Mouse (Mus musculus): Measurements from ENCODE around the gene Derl2. TPM values are rescaled to one million over a fixed set of nuclear protein-coding genes. Genes with fewer than 3 reads are reported as not detected.

Gene Derl2
- 35.2 and 40.9 TPM in 2 replicates for polyA plus RNA-seq (2016; fragmentation: Nextera tagmentation; extraction: Ambion mirVana)

GRCm38 (mm10) chr11:71019201-71020068, at the start of gene Derl2, which contains the start of gene Mis12:
Gene Derl2 (minus strand): TSS chr11:71019841.
Gene Mis12 (plus strand): TSS chr11:71019611.
- H3K4me1 ChIP-seq (replicated peaks) = peaks cover 24% of the 10 kb centered on the region
- H3K9ac ChIP-seq = peak within 1 kb of the TSS; percentile 87
- WGBS = under 1% methylated on average over 71 of the region's 71 CpGs
- H3K4me3 ChIP-seq = peak within 1 kb of the TSS; percentile 89
- ATAC-seq (ENCODE audit: insufficient number of reproducible peaks, low FRiP score) = peak; percentile 100
- peaks cover 16% of the 10 kb centered on the region for H3K36me3 ChIP-seq
- H3K4me2 ChIP-seq = peak within 1 kb of the TSS; percentile 88
- peak within 1 kb of the TSS; percentile 89 for H3K27ac ChIP-seq (ENCODE audit: poor library complexity, severe bottlenecking)
- no peaks in the 10 kb centered on the region for H3K9me3 ChIP-seq (replicated peaks)
- no peaks in the 10 kb centered on the region for H3K27me3 ChIP-seq (replicated peaks)

- H3K27ac ChIP-seq (ENCODE audit: poor library complexity, severe bottlenecking) = no peak overlapping the region
- ATAC-seq (ENCODE audit: insufficient number of reproducible peaks, low FRiP score) = no peak
- H3K27me3 ChIP-seq (replicated peaks) = no peaks in the 10 kb centered on the region
- no peaks in the 10 kb centered on the region for H3K36me3 ChIP-seq
- H3K4me2 ChIP-seq = no peak overlapping the region
- no peaks in the 10 kb centered on the region for H3K4me1 ChIP-seq (replicated peaks)
- WGBS = 6% methylated on average over 1 of the region's 1 CpGs
- no peaks in the 10 kb centered on the region; the same call in 1 of the 2 replicates for H3K9me3 ChIP-seq (replicated peaks)
- no peak overlapping the region for H3K4me3 ChIP-seq
- no peak overlapping the region for H3K9ac ChIP-seq
Observed at GRCm38 (mm10) chr11:71052554-71052953, 32.9 kb upstream of the Derl2 start.

GRCm38 (mm10) chr11:71039526-71040298, 20.1 kb upstream of the Derl2 start:
- H3K9ac ChIP-seq = no peak overlapping the region
- no peak for ATAC-seq (ENCODE audit: insufficient number of reproducible peaks, low FRiP score)
- no peaks in the 10 kb centered on the region for H3K27me3 ChIP-seq (replicated peaks)
- no peak overlapping the region for H3K4me3 ChIP-seq
- no peaks in the 10 kb centered on the region for H3K36me3 ChIP-seq
- WGBS = 95% methylated on average over 5 of the region's 5 CpGs
- peaks cover 3% of the 10 kb centered on the region for H3K9me3 ChIP-seq (replicated peaks)
- no peak overlapping the region for H3K27ac ChIP-seq (ENCODE audit: poor library complexity, severe bottlenecking)
- H3K4me2 ChIP-seq = no peak overlapping the region
- no peaks in the 10 kb centered on the region for H3K4me1 ChIP-seq (replicated peaks)

GRCm38 (mm10) chr11:71033163-71033761, 13.6 kb upstream of the Derl2 start, which contains the start of gene 6330403K07Rik:
Gene 6330403K07Rik (minus strand): TSS chr11:71033513.
- peaks cover 1% of the 10 kb centered on the region for H3K36me3 ChIP-seq
- H3K27ac ChIP-seq (ENCODE audit: poor library complexity, severe bottlenecking) = 0 out of 2 replicates have a peak within 1 kb of the TSS, but pooled peaks have one; percentile 14
- H3K9me3 ChIP-seq (replicated peaks) = no peaks in the 10 kb centered on the region
- WGBS = 0% methylated on average over 30 of the region's 31 CpGs
- peak within 1 kb of the TSS; percentile 69 for H3K9ac ChIP-seq
- no peaks in the 10 kb centered on the region for H3K27me3 ChIP-seq (replicated peaks)
- H3K4me3 ChIP-seq = peak within 1 kb of the TSS; percentile 60
- peak; percentile 92 for ATAC-seq (ENCODE audit: insufficient number of reproducible peaks, low FRiP score)
- H3K4me1 ChIP-seq (replicated peaks) = no peaks in the 10 kb centered on the region
- peak within 1 kb of the TSS; percentile 85 for H3K4me2 ChIP-seq

GRCm38 (mm10) chr11:71032491-71033162, 13.0 kb upstream of the Derl2 start:
- Histone ChIP-seq H3K36me3 (peaks cover 8% of the 10 kb centered on the region), H3K4me1 (replicated peaks) (no peaks in the 10 kb centered on the region), H3K27me3 (replicated peaks) (no peaks in the 10 kb centered on the region), H3K4me3 (peak overlapping the region; percentile 60), H3K27ac (ENCODE audit: poor library complexity, severe bottlenecking) (0 out of 2 replicates have a peak overlapping the region, but pooled peaks have one; percentile 14), H3K4me2 (peak overlapping the region; percentile 85), H3K9ac (peak overlapping the region; percentile 69), H3K9me3 (replicated peaks) (no peaks in the 10 kb centered on the region)
- 7% methylated on average over 26 of the region's 26 CpGs for WGBS
- ATAC-seq (ENCODE audit: insufficient number of reproducible peaks, low FRiP score) = no peak

- Histone ChIP-seq H3K4me1 (replicated peaks) (no peaks in the 10 kb centered on the region), H3K4me2 (peak overlapping the region; percentile 85), H3K27me3 (replicated peaks) (no peaks in the 10 kb centered on the region), H3K27ac (ENCODE audit: poor library complexity, severe bottlenecking) (no peak overlapping the region), H3K36me3 (peaks cover 12% of the 10 kb centered on the region), H3K9me3 (replicated peaks) (no peaks in the 10 kb centered on the region), H3K4me3 (peak overlapping the region; percentile 60), H3K9ac (peak overlapping the region; percentile 69; the same call in 1 of the 2 replicates)
- ATAC-seq (ENCODE audit: insufficient number of reproducible peaks, low FRiP score) = no peak
- WGBS = 64% methylated on average over 7 of the region's 7 CpGs
Observed at GRCm38 (mm10) chr11:71032070-71032469, 12.4 kb upstream of the Derl2 start.

- ATAC-seq (ENCODE audit: insufficient number of reproducible peaks, low FRiP score) = no peak
- H3K9me3 ChIP-seq (replicated peaks) = no peaks in the 10 kb centered on the region
Observed at GRCm38 (mm10) chr11:71029403-71030118, 9.9 kb upstream of the Derl2 start.

GRCm38 (mm10) chr11:71028280-71028679, 8.6 kb upstream of the Derl2 start:
- Histone ChIP-seq H3K27me3 (replicated peaks) (no peaks in the 10 kb centered on the region), H3K36me3 (peaks cover 45% of the 10 kb centered on the region), H3K9ac (no peak overlapping the region), H3K4me1 (replicated peaks) (no peaks in the 10 kb centered on the region), H3K4me3 (no peak overlapping the region), H3K9me3 (replicated peaks) (no peaks in the 10 kb centered on the region), H3K27ac (ENCODE audit: poor library complexity, severe bottlenecking) (no peak overlapping the region), H3K4me2 (no peak overlapping the region)
- no peak for ATAC-seq (ENCODE audit: insufficient number of reproducible peaks, low FRiP score)
- WGBS = 82% methylated on average over 3 of the region's 3 CpGs

More at GRCm38 (mm10) chr11:71029403-71030118, 9.9 kb upstream of the Derl2 start:
- Histone ChIP-seq H3K27ac (ENCODE audit: poor library complexity, severe bottlenecking) (no peak overlapping the region), H3K9ac (no peak overlapping the region), H3K4me1 (replicated peaks) (no peaks in the 10 kb centered on the region), H3K4me3 (no peak overlapping the region), H3K36me3 (peaks cover 35% of the 10 kb centered on the region), H3K27me3 (replicated peaks) (no peaks in the 10 kb centered on the region), H3K4me2 (no peak overlapping the region)
- WGBS = 69% methylated on average over 3 of the region's 3 CpGs

GRCm38 (mm10) chr11:71018416-71019200, 1.0 kb downstream of the Derl2 start:
- H3K4me2 ChIP-seq = peak overlapping the region; percentile 82
- H3K27ac ChIP-seq (ENCODE audit: poor library complexity, severe bottlenecking) = peak overlapping the region; percentile 74
- peaks cover 24% of the 10 kb centered on the region for H3K4me1 ChIP-seq (replicated peaks)
- H3K4me3 ChIP-seq = peak overlapping the region; percentile 89
- ATAC-seq (ENCODE audit: insufficient number of reproducible peaks, low FRiP score) = no peak; the same call in 1 of the 2 replicates
- H3K27me3 ChIP-seq (replicated peaks) = no peaks in the 10 kb centered on the region
- H3K9ac ChIP-seq = peak overlapping the region; percentile 87
- 5% methylated on average over 28 of the region's 28 CpGs for WGBS
- H3K36me3 ChIP-seq = peaks cover 14% of the 10 kb centered on the region
- H3K9me3 ChIP-seq (replicated peaks) = no peaks in the 10 kb centered on the region

Measured in heart, embryonic 12.5 days (tissue).